Mouse (Mus musculus) testis, adult 2 months (tissue): ENCODE results near the gene Cpe. TPM values are rescaled to one million over a fixed set of nuclear protein-coding genes. Genes with fewer than 3 reads are reported as not detected.

Experiments
- H3K27ac ChIP-seq: fragments of 200-500 bp; 2 replicates; pipeline ENCODE4 v1.5.1; 2012; ENCODE audit warnings: low read depth, low read length; ENCODE audit not compliant: control insufficient read depth, insufficient read depth
- H3K27me3 ChIP-seq: fragments of 200-500 bp; 2 replicates; pipeline ENCODE4 v1.6.1; 2012; ENCODE audit warnings: mild to moderate bottlenecking, low read length, moderate library complexity; ENCODE audit not compliant: control insufficient read depth, insufficient read depth
- H3K36me3 ChIP-seq: fragments of 200-500 bp; 2 replicates; pipeline ENCODE4 v1.6.1; 2012; ENCODE audit warnings: mild to moderate bottlenecking, low read length; ENCODE audit not compliant: control insufficient read depth, insufficient read depth
- H3K4me1 ChIP-seq: fragments of 200-500 bp; 2 replicates; pipeline ENCODE4 v1.6.1; 2012; ENCODE audit warnings: low read length; ENCODE audit not compliant: control insufficient read depth, insufficient read depth
- H3K4me3 ChIP-seq: fragments of 200-500 bp; 2 replicates; pipeline ENCODE4 v1.5.1; 2012; ENCODE audit warnings: low read depth, mild to moderate bottlenecking, low read length, moderate library complexity, mixed read lengths; ENCODE audit not compliant: control insufficient read depth
- CTCF ChIP-seq: fragments of 200-500 bp; IDR thresholded peaks from 2 replicates; pipeline ENCODE4 v1.5.1; 2012; ENCODE audit warnings: low read depth, mild to moderate bottlenecking, inconsistent platforms, low read length, moderate library complexity; ENCODE audit not compliant: control insufficient read depth, insufficient read depth, insufficient replicate concordance
- POLR2A ChIP-seq: fragments of 200-500 bp; IDR thresholded peaks from 2 replicates; pipeline ENCODE4 v1.6.1; 2012; ENCODE audit warnings: low read depth, mild to moderate bottlenecking, inconsistent platforms, low read length, moderate library complexity; ENCODE audit not compliant: control insufficient read depth
- polyA plus RNA-seq: library from polyadenylated mRNA; depleted of rRNA; stranded (reverse); fragments of >200 nt; gene quantifications from 2 replicates; pipeline ENCODE4 v1.2.3, GENCODE M21; 2012; rRNA removed

Cpe gene
- polyA plus RNA-seq, 1 experiment: 42.5 TPM

DNA sequence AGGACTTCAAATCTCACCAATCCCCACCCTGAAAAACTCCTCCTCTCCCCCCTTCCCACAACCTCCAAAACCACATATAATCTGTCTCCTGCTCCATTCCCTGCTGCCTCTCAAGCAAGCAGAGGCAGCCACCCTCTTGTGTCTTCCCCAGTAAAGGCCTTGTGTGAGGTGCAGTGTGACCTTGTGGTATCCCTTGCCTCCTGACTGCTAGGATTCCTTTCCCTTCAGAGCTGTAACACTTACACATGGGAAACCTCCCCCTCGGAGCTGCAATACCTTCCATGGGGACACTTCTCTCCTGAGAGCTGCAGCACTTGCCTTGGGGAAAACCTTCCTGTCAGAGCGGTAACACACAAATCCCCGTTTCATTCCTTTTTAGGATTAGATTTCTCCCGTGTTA, 96.5 kb downstream of the Cpe start:
- no peaks in the 10 kb centered on the region for H3K36me3 ChIP-seq
- TF ChIP-seq CTCF: no peak
- no peak for TF ChIP-seq POLR2A
- H3K4me1 ChIP-seq: no peaks in the 10 kb centered on the region
- no peak overlapping the region for H3K27ac ChIP-seq
- H3K27me3 ChIP-seq: no peaks in the 10 kb centered on the region
- H3K4me3 ChIP-seq: no peak overlapping the region

DNA sequence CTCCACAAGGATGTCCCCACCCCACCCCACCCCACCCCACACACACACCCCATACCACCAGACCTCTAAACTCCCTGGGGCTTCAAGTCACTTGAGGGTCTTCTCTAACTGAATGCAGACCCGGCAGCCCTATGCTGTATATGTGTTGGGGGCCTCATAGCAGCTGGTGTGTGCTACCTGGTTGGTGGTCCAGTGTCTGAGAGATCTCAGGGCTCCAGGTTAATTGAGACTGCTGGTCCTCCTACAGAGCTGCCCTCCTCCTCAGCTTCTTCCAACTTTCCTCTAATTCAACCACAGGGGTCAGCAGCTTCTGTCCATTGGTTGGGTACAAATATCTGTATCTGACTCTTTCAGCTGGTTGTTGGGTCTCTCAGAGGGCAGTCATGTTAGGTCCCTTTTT, 102.4 kb downstream of the Cpe start:
- no peaks in the 10 kb centered on the region for H3K36me3 ChIP-seq
- H3K27me3 ChIP-seq: no peaks in the 10 kb centered on the region
- H3K27ac ChIP-seq: no peak overlapping the region
- no peak overlapping the region for H3K4me3 ChIP-seq
- TF ChIP-seq POLR2A (no peak), CTCF (no peak)
- no peaks in the 10 kb centered on the region for H3K4me1 ChIP-seq

DNA sequence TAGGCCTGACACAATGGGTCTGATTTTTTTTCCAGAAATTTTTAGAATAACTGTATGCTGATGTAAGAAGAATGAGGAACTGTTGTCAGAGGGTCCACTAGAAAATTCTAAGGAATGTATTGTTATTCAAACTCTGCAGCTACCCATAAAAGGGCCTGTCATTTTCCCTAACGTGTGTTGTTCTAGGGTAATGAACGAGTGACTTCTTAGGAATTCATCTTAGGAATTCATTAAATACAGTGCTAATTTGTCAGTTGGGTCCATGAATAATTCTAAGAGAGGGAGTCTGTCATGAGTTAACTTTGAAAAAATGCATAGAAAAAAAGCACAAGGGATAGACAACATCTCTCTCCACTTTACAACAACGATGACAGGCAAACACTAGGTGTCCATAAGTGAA, 110.0 kb downstream of the Cpe start:
- H3K36me3 ChIP-seq: no peaks in the 10 kb centered on the region

DNA sequence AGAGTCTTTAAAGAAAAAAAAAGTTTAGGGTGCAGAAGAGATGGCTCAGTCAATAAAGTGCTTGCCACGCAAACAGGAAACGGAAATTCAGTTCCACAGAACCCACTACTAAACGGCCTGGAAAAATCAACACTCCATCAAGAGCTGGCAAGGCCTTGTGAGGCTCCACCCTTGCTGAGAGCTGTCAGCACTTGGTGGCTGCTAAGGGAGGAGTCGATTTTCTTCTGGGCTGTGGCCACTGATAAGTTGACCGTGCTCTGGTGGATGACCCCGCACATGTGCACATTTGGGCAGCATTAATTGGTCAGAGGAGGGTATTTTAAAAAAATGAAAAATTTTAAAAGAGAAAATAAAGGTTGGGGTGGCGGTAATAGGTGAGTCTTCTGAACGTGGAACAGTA, 114.6 kb downstream of the Cpe start:
- TF ChIP-seq POLR2A: no peak
- TF ChIP-seq CTCF: no peak
- no peaks in the 10 kb centered on the region for H3K27me3 ChIP-seq
- no peak overlapping the region for H3K27ac ChIP-seq
- H3K4me1 ChIP-seq: no peaks in the 10 kb centered on the region
- no peak overlapping the region for H3K4me3 ChIP-seq
- H3K36me3 ChIP-seq: no peaks in the 10 kb centered on the region

More for the DNA sequence above, 110.0 kb downstream of the Cpe start:
- Histone ChIP-seq H3K4me1 (no peaks in the 10 kb centered on the region), H3K27ac (no peak overlapping the region), H3K27me3 (no peaks in the 10 kb centered on the region), H3K4me3 (no peak overlapping the region)
- TF ChIP-seq CTCF (no peak), POLR2A (no peak)

DNA sequence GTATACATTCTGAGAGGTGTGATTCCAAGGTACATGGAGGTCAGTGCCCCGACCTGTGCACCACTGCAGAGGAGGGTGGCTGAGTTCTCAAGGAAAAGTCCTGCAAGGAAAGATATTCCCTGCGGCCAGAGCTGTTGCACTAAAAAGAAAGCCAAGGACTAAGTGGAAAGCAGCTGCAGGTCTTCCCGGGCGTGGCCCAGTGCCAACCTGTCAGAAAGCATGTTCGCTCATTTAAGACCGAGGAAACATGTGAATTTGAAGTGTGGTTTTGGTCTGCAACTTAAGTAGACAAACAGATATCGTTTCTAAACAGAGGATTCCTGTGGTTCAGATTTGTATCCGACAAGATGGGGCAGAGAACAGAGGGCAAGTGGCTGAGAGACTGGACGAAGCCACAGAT, 117.9 kb downstream of the Cpe start:
- Histone ChIP-seq H3K36me3 (no peaks in the 10 kb centered on the region), H3K4me1 (no peaks in the 10 kb centered on the region), H3K27ac (no peak overlapping the region), H3K4me3 (no peak overlapping the region), H3K27me3 (no peaks in the 10 kb centered on the region)
- TF ChIP-seq CTCF: no peak
- no peak for TF ChIP-seq POLR2A

DNA sequence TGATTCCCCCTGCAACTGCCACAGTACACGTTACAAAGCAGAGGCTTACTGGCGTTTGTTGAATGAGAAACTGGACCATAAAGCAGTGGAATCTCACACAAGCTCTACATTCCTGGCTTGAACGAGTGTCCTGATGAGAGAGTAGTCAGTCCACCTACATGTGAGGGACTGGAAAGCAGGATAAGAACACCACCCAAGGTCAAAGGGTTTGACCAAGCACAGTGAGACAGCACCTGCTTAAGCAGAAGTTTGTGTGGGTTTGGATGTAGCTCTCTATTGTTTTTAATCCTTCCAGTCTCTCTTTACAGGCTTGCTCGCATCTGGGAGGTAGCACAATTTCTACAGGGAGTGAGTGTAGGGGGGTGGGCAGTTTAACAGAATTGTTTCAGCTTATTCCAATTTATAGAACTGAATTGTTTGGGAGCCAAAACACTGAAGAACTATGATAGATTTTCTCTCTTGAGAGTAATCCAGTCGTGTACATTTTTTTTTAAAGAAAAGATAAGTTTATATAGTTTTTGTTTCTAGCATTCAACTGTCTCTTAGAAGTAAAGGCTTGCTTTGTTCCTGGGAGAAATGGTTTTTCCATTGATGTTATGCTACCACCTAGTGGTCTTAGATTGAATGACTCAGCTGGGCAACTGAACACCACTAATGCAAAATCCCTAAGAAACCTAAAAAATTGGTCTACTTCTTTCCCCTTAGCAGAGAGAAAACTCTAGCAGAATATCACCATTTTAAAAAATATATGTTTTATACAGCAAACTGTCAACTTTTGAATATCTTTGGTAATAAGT, 144.6 kb downstream of the Cpe start:
- H3K4me1 ChIP-seq: no peaks in the 10 kb centered on the region
- no peak for TF ChIP-seq POLR2A
- no peak for TF ChIP-seq CTCF
- H3K27ac ChIP-seq: no peak overlapping the region
- no peak overlapping the region for H3K4me3 ChIP-seq
- no peaks in the 10 kb centered on the region for H3K36me3 ChIP-seq
- no peaks in the 10 kb centered on the region for H3K27me3 ChIP-seq

DNA sequence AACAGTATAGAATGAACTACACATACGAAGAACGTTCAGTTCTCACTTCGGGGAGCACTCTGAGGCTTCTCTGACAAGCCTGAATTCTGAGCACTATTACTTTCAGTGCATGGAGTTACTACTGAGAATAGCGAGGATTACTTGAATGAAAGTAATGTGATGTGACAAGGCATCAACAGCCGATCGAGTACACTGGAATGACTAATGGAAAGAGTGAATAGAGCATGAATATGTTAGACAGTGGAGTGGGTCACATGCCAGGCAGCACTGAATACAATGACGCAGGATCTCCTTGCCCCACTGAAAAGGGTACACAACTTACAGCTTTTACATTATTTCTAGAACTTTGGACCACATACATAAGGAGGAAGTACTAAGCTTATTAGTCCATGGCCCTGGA, 149.4 kb downstream of the Cpe start:
- Histone ChIP-seq H3K27me3 (no peaks in the 10 kb centered on the region), H3K27ac (no peak overlapping the region), H3K4me3 (no peak overlapping the region), H3K4me1 (no peaks in the 10 kb centered on the region), H3K36me3 (no peaks in the 10 kb centered on the region)
- TF ChIP-seq CTCF: no peak
- TF ChIP-seq POLR2A: no peak

Other genes starting within 250 kb of the Cpe start
- gene Msmo1, start 40.7 kb upstream of the Cpe start, polyA plus RNA-seq: 6.6 and 9.9 TPM in 2 replicates
- 2.3 and 2.5 TPM in 2 replicates for gene Klhl2, start 157.0 kb upstream of the Cpe start, polyA plus RNA-seq